Mouse (Mus musculus) T-helper 17 cell (primary cell): Measurements from ENCODE around the gene Slc13a4.

Source experiments
- in situ Hi-C, 2 experiments: fragments of 300-600 bp; cut with MboI, MseI; formaldehyde crosslinking; loops; 1 replicate in 1 of 2; 2 replicates in 1 of 2; pipeline ENCODE4 v1.15.1; 2025; ENCODE audit warnings: high pct_unique_total_duplicates in 2 of 2

Gene Slc13a4

DNA sequence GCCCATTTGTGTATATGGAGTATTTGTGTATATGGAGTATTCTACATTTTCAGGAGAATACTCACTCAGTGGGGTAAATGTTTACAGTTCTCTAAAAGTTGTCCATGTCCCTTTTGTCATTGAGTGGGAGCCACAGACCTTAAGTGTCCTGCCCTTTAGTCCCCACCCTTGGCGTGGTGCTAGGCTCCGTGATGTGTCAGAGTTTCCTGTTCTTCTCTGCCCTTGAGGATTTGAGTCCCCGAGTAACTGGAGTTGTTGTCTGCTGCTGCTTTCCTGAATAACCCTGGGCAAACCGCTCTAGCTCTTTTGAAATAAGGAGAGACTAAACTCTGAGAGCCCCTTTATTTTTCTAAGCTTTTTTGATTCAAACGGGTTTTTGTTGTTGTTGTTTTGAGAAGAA lies 48.4 kb downstream of the Slc13a4 start:
- in situ Hi-C loops: loop anchor here in 1 of 2 experiments (25.0 kb wide), 1 partner anchor 278 kb away; the partner anchor contains the start of gene Mtpn

DNA sequence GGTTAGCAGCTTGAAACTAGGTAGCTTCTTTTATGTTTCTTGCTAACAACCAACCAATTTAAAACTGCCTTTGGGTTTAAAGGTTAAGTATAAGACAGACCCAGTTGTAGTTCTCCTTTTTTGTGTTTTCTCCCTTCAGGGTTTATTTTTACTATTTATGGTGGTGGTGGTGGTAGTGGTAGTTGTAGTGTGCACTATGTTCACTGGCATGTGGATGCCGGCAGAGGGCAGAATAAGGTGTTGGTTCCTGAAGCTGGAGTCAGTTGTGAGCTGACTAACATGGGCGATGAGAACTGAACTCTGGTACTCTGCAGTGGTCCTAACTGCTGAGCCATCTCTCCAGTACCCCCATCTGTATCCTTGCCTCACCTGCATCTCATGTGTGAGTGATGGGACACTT lies 49.0 kb downstream of the Slc13a4 start:
- in situ Hi-C loops: loop anchor here in 1 of 2 experiments (25.0 kb wide), 1 partner anchor 278 kb away; the partner anchor contains the start of gene Mtpn

DNA sequence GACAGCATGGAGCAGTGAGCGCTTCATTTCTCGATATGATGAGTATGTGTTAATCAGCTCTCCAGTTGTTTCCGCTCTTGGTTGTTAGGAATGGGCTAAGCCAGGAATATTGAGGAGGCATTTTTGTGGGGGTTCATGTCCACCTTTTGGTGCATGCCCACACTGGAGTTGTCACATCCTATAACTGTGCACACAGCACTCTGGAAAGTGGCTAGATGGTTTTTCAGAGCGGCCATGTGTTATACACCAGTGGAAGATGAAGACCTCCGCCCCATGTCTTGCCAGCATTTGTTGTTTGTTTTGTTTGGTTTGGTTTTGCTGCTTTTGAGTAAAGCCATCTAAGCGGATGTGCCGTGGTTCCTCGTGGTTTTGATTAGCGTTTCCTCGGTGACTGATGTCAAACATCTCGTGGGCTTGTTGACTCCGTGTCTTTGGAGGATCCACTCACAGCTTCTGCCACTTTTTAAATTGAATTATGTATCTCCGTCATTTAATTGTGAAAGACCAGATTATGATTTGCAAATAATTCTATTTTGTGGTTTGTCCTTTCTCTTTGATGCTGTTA lies 50.2 kb downstream of the Slc13a4 start:
- in situ Hi-C loops: loop anchor here in 1 of 2 experiments (25.0 kb wide), 1 partner anchor 280 kb away; the partner anchor contains the start of gene Mtpn

DNA sequence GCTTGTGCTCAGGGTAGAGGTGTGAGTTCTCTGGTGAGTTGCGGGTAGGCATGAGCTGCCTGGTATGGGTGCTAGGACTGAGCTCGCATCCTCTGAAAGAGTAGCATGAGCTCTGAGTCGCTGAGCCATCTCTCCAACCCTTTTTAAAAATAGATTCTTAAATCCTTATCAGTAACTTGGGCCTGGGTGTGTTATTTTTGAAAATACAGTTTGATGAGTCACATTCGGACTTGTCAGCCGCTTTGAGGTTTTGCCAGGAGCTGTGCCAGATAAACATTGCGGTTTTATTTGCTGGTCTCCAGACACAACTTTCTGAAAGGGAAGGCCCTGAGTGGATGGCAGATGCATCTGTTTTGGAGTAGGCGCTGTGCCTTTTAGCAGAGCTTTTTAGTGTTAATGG lies 51.2 kb downstream of the Slc13a4 start:
- in situ Hi-C loops: loop anchor here in 1 of 2 experiments (25.0 kb wide), 1 partner anchor 281 kb away; the partner anchor contains the start of gene Mtpn

DNA sequence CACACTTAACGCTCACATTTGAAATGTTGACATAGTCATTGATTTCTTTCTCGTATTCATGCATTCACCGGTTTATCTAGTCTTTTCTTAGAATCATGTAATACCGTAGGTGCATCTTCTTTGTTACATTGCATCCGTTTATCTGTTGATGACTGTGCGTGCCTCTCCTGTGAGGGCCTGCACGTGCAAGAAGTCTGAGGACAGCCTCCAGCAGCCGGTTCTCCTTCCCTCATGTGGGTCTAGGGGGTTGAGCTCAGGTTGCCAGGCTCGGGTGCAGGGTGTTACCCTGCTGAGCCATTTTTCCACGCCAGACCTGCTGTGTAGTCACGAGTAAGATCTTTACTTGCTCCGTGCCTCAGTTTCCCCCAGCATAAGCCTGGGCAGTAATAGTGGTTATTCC lies 52.9 kb downstream of the Slc13a4 start:
- in situ Hi-C loops: loop anchor here in 1 of 2 experiments (25.0 kb wide), 1 partner anchor 282 kb away; the partner anchor contains the start of gene Mtpn

DNA sequence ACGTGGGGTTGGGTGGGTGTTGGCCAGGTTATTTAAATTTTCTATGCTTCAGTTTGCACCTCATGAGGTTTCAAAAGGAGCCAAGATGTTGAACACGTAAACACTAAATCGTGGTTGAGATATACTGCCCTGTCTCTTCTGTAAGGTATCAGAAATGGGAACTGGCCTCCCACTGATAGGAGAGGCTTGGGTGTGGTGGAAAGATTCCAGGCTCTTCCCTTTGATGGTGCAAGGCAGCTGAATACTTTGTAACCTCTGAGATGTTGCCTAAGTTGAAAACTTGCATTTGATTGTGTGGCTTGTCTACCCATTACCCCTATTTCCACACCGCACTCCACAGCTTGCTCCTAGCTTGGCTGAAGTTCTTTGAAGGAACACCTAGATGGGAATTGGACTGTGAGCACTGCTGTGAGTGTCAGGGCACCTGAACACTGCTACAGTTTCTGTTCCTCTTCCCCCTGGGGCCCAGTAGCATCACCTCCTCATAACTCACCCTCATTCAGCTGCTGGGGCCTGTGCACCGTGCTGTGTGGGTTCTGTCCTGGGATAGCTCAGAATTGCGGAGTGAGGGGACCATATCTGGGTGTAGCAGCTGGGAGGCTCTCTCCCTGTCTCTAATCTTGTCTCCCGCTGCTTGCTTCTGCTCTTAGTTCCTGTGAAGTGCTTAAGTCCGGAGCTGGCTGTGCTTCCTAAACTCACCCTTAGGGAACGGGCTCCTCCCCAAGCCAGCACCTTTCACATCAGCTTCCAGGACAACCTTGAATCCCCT lies 53.6 kb downstream of the Slc13a4 start:
- in situ Hi-C loops: loop anchor here (5.0 to 25.0 kb wide), 2 partner anchors 283 kb away; partner anchors contain the start of gene Mtpn (in 2 of the 2)

DNA sequence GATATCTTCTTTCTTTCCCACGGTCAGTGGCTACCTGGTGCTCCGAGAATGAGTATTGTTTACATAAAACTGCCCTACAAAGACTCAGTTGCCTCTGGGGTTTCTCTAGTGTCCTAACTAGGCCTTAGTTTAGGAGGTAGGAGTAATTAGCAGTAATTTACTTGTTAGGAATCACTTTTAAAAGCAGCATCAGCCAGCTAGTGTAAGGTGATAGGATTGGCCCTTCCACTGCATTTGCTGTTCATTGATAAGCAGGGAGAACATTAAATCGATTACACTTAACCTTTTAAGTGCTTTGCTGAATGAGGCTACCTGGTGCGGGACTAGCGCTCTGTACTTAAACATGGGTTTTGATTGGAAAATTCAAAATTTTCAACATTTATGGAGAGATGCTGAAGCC lies 54.5 kb downstream of the Slc13a4 start:
- in situ Hi-C loops: loop anchor here (5.0 to 25.0 kb wide), 2 partner anchors 284 kb away; partner anchors contain the start of gene Mtpn (in 2 of the 2)

DNA sequence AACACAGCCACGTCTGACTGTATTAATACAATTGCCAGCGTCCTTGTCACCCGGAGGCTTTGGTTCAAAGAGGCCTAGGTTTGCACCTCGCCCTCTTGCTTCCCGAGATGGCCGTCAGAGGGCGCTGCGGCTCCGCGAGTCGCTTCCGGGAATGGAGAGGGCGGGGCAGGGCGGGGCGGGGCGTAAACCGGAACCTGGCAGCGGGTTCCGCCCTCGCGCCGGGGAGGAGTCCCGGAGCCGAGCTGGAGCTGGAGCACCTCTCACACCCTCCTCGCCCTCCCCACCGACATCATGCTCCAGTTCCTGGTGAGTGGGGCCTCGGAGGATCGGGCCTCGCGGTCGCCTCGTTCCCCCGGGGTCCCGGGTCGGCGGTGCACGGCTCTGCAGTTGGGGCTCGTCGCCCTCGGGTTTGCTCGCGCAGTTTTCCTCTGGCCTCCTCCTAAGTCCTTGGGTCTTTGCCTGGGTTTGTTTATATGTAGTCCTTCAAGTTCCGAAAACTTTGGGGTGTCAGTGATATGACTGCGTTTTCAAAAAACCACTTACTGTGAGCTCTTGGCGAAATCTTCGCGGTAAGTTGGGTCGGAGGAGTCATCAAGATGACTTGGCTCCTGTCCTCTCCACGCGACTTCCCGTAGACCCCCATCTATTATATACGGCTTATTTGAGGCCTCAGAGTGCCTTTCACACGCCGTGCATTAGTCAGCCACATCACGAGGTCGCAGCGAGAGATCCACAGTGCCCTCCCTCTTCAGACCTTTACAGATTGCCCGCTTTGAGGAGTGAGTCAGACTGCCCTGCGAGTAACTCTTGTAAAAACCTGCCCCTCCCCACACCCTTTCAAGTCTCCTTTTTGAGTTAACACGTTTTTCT lies 55.2 kb downstream of the Slc13a4 start:
- in situ Hi-C loops: loop anchor here (5.0 to 25.0 kb wide), 2 partner anchors 285 kb away; partner anchors contain the start of gene Mtpn (in 2 of the 2)

DNA sequence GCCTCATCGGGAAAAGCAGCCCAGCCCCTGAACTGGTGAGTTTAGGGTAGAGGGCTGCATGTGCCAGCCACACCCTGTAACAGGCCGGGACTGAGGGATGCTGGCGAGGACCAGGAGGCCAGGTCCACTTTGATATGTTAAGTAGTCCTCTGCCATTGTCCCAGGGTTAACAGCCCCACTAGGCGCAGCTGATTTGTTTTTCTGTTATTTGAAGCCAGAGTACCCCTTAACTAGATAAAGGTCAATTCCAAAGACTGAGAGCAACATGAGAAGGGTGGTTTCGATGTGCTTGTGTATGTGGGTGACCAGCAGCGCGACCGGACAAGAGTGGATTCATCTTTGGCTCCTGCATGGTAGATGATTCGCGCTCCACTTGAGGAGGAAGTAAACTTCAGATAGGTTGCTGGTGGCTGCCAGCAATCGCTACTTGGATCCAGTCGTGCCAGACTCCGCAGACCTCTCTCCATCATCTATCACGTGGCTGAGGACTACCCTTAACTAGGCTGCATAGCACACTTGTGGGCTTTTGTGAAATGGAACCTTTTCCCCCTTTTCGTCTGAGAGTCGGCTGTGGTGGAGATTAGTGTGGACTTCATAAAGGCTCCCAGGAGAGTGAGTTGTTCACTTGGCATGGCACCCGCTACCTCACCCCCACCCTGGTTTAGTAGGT lies 56.0 kb downstream of the Slc13a4 start:
- in situ Hi-C loops: loop anchor here (5.0 to 25.0 kb wide), 2 partner anchors 285 kb away; partner anchors contain the start of gene Mtpn (in 2 of the 2)

DNA sequence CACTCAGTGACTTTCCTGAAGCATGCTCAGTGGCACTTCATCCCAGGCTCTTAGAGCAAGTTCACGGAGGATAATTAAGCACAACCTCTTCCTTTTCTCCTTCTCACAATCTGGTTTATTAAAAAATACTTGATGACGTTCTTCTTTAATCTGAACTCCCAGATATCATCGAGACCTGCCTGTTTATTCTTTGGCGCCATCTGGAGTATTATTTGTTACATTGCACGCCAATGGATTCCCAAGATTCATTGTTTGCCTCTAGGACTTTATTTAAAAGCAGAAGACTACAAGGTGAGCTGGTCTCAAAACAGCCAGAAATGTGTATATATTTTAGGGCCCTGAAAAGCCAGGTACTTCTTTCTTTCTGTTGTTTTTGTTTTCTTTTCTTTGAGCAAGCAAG lies 62.8 kb downstream of the Slc13a4 start:
- in situ Hi-C loops: no loop called here

DNA sequence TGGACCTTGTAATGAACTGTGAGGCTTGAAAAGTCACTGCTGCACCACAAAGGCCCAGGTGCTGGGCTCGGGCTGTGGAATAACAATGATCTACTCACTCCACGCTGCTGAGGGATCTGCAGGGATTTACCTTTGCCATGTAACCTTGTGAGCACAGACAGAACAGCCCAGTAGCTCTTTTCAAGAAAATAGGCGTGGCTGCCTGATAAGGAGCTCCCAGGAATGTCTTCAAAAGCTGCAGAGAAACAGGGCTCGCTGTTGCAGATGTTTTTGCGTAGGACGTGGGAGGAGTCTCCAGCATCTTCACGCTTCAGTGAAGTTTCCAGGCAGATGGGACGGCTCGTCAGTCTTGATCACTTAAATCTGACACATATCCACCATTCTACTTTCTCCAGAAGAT lies 63.9 kb downstream of the Slc13a4 start:
- in situ Hi-C loops: loop anchor here (5.0 kb wide), 2 partner anchors 42 to 52 kb away; no protein-coding TSS in a partner anchor

DNA sequence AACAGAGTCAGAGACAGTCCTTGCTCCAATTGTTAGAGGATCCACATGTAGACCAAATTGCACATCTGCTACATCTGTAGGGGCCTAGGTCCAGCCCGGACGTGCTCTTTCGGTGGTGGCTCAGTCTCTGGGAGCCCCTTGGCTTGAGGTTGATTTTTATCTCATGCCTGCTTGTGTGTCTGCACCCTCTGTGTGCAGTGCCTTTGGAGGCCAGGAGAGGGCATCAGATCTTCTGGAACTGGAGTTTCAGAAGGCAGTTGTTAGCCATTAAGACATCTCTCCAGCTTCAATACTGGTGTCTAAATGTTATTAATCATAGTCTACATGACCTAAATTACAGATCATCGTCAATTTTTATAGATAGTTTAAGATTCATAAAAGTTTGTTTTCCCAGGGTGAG lies 64.7 kb downstream of the Slc13a4 start:
- in situ Hi-C loops: loop anchor here (5.0 kb wide), 2 partner anchors 41 to 51 kb away; no protein-coding TSS in a partner anchor

DNA sequence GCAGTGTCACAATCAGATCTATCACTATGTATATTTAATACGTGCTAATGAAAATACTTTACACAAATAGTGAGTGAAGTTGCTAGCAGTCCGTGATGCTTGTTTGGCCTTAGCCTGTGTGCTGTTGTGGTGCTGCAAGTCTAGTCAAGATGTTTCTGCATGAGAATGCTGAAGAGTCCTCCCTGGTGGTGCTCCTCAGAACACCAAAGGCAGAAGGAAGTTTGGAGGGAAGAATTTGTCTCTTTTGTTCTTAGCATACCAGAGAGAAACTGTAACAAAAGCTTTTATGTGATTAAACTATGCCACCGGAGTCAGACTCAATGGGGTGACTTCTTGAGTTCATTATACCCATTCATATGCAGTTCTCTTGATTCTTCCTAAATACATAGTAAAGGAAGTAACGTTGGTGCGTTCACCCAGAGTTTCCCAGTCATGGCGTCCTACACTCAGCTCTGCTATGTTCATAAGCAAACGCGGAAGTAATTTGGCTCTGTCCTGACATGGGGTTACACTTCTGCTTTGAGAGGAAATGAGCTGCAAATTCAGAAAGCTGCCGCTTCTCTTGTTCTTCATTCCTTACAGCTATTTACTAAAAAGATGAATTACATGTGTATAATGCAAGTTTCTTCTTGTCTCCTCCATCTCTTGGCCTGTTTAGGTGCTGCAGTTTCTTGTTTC lies 71.7 kb downstream of the Slc13a4 start:
- in situ Hi-C loops: no loop called here

DNA sequence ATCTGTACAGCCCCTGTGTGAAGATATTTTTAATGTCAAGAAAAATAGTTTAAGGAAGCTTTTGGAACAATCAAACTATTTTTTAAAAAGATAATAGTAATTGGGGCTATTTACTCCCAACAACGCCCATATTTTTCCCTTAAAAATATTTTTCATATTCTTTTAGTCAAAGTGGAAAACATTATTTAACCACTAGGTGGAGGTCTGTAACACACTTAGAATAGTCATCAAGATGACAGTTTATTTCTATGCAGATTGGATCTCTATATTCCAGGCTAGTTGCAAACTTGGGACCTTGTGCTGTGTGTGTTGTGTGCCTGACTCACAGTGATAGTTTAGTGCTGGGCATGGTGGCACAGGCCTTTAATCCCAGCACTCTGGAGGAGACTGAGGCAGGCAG lies 78.5 kb downstream of the Slc13a4 start:
- in situ Hi-C loops: no loop called here

DNA sequence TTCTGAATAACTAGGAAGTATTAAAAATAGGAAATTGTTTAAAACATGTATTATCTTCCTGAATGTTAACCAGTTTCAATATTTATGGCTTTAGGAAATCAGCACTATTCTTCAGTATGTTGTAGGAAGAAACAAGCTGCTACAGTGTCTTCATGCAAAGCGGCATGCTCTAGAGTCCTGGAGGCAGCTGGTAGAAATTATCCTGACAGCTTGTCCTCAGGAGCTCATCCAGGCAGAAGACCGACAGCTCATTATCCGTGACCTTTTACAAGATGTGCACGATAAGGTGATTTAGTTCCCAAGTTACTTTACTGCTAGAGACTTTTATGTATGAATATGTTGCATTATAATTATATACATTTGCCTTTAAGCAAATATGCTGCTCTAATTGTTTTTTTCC lies 82.2 kb downstream of the Slc13a4 start:
- in situ Hi-C loops: no loop called here
